Mouse (Mus musculus): ENCODE data around the gene Ube2v1. TPM values are rescaled to one million over a fixed set of nuclear protein-coding genes. Genes with fewer than 3 reads are reported as not detected.

The Ube2v1 gene
- polyA plus RNA-seq, 1 experiment from 2014 or later = 184 TPM

DNA sequence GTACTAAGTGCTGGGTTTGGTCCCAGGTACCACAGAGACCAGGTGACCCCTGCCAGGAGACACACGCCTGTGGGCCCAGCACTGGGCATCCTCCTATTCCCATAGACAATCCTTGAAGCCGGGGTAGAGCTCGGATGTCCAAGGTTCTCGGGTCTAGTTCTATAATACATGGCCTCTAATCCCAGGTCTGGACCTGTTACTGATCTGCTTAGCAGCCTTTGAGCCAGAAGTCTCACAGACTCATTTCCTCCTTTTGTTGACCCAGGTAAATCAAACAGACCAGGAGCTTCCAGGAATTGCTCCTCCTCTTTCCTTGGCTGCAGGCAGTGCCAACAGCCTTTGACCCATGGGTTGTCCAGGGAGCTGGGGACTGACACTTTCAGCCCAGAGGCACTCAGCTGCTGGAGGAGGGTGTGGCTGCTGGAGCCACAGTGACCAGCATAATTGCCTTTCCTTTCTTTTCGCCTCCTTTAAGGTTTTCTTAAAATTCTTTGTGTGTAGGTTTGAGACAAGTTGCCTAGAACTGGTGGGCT, 39.3 kb upstream of the Ube2v1 start:
- Histone ChIP-seq H3K4me3 (ENCODE audit: low read depth, low read length) (no peak overlapping the region), H3K27me3 (replicated peaks; ENCODE audit: insufficient read depth, low read length) (no peaks in the 10 kb centered on the region), H3K9ac (replicated peaks; ENCODE audit: low read depth) (no peak overlapping the region), H3K36me3 (ENCODE audit: insufficient read depth, low read length) (no peaks in the 10 kb centered on the region), H3K27ac (ENCODE audit: low read length) (0 out of 2 replicates have a peak overlapping the region, but pooled peaks have one; percentile 20), H3K4me2 (replicated peaks; ENCODE audit: low read depth, low read length) (no peak overlapping the region), H3K9me3 (ENCODE audit: low read length) (no peaks in the 10 kb centered on the region), H3K4me1 (ENCODE audit: insufficient read depth, low read depth, low read length) (no peaks in the 10 kb centered on the region; the same call in 1 of the 2 replicates)
- TF ChIP-seq EP300 (IDR thresholded peaks at IDR 0.05) = no peak
- peak; percentile 59 for DNase-seq (ENCODE audit: low spot score)
- ATAC-seq = peak; percentile 40
- 74% methylated on average over 5 of the region's 5 CpGs for WGBS

DNA sequence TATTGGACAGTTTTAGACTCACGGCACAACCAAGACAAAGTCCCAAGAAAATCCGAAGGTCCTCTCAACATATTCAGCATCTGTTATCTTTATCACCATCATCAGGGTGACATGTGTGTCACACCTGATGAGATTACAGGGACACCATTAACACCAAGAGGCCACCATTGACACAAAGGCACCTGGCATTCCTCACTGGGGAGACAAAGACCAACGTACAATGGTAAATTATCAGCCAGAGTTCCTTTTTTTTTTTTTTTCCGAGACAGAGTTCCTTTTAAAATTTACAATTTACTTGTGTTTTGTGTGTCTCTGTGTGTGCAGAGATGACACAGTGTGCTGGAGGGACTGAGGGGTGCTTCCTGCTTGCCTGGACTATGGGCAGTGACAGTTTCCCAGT, 37.5 kb upstream of the Ube2v1 start:
- Histone ChIP-seq H3K4me1 (ENCODE audit: insufficient read depth, low read depth, low read length) (no peaks in the 10 kb centered on the region; the same call in 1 of the 2 replicates), H3K36me3 (ENCODE audit: insufficient read depth, low read length) (no peaks in the 10 kb centered on the region), H3K4me2 (replicated peaks; ENCODE audit: low read depth, low read length) (no peak overlapping the region), H3K9ac (replicated peaks; ENCODE audit: low read depth) (no peak overlapping the region), H3K9me3 (ENCODE audit: low read length) (no peaks in the 10 kb centered on the region), H3K27ac (ENCODE audit: low read length) (no peak overlapping the region), H3K27me3 (replicated peaks; ENCODE audit: insufficient read depth, low read length) (no peaks in the 10 kb centered on the region), H3K4me3 (ENCODE audit: low read depth, low read length) (no peak overlapping the region)
- ATAC-seq (no peak), DNase-seq (ENCODE audit: low spot score) (no peak)
- 47% methylated on average over 4 of the region's 4 CpGs for WGBS
- TF ChIP-seq EP300 (IDR thresholded peaks at IDR 0.05) (no peak), CTCF (IDR thresholded peaks at IDR 0.05) (no peak)

- H3K9ac ChIP-seq (replicated peaks; ENCODE audit: low read depth) = no peak overlapping the region
- TF ChIP-seq EP300 (IDR thresholded peaks at IDR 0.05) (no peak), CTCF (IDR thresholded peaks at IDR 0.05) (no peak)
- no peaks in the 10 kb centered on the region for H3K27me3 ChIP-seq (replicated peaks; ENCODE audit: insufficient read depth, low read length)
- no peak for ATAC-seq
- WGBS = 81% methylated on average over 5 of the region's 5 CpGs
- no peak overlapping the region for H3K4me3 ChIP-seq (ENCODE audit: low read depth, low read length)
- no peak for DNase-seq (ENCODE audit: low spot score)
- H3K27ac ChIP-seq (ENCODE audit: low read length) = no peak overlapping the region
- H3K4me1 ChIP-seq (ENCODE audit: insufficient read depth, low read depth, low read length) = no peaks in the 10 kb centered on the region; the same call in 1 of the 2 replicates
- H3K36me3 ChIP-seq (ENCODE audit: insufficient read depth, low read length) = no peaks in the 10 kb centered on the region
- H3K4me2 ChIP-seq (replicated peaks; ENCODE audit: low read depth, low read length) = no peak overlapping the region
- H3K9me3 ChIP-seq (ENCODE audit: low read length) = no peaks in the 10 kb centered on the region
Observed at GRCm38 (mm10) chr2:167668426-167668825, 36.5 kb upstream of the Ube2v1 start.

DNA sequence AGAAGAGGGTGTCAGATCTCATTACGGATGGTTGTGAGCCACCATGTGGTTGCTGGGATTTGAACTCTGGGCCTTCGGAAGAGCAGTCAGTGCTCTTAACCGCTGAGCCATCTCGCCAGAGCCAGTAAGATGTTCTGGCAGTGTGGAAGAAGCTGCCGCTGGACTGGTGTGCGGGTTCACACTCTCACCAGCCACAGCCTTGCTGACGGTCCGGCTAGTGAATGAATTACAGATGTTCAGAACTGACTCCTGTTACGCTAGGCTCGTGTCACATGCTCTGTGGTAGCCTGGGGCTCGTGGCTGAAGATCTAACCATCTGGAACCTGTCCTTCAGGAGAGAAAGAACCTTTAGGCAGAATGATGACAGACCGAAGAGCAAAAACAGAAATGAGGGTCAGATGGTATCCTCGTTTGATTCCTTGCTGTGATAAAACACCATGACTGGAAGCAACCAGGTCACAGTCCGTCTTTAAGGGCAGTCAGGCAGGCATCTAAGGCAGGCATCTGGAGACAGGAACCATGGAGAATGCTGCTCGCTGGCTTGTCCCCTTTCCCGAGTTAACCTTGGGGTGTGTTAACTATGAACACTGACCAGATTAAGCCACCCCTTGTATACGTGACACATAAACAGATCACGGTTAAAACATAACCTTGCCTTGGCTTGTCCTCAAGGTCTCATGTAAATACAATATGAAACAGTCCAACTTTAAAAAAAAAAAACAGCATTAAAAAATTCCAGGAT, 34.2 kb upstream of the Ube2v1 start:
- Histone ChIP-seq H3K9ac (replicated peaks; ENCODE audit: low read depth) (no peak overlapping the region), H3K9me3 (ENCODE audit: low read length) (no peaks in the 10 kb centered on the region)

DNA sequence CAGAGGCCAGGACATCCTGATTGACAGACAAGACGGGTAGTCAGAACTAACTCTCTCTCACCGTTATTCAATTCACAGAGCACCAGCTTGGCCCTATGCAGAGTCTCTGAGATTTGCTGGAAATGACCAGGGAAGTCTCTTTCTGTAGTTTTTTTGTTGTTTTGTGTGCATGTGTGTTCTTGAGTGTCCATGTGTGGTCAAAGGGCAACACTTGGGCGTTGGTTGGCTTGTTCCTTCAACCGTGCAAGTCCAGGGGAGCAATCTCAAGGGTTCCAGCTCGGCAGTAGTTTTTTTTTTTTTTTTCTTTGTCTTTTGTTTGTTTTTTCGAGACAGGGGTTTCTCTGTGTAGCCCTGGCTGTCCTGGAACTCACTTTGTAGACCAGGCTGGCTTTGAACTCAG, 30.8 kb upstream of the Ube2v1 start:
- WGBS = 46% methylated on average over 6 of the region's 6 CpGs
- H3K27me3 ChIP-seq (replicated peaks; ENCODE audit: insufficient read depth, low read length) = no peaks in the 10 kb centered on the region
- DNase-seq (ENCODE audit: low spot score) = no peak
- no peak overlapping the region for H3K27ac ChIP-seq (ENCODE audit: low read length)
- no peaks in the 10 kb centered on the region for H3K9me3 ChIP-seq (ENCODE audit: low read length)
- H3K36me3 ChIP-seq (ENCODE audit: insufficient read depth, low read length) = no peaks in the 10 kb centered on the region
- no peak for ATAC-seq
- TF ChIP-seq CTCF (IDR thresholded peaks at IDR 0.05) (no peak), EP300 (IDR thresholded peaks at IDR 0.05) (no peak)
- no peak overlapping the region for H3K4me2 ChIP-seq (replicated peaks; ENCODE audit: low read depth, low read length)
- no peak overlapping the region for H3K4me3 ChIP-seq (ENCODE audit: low read depth, low read length)
- H3K9ac ChIP-seq (replicated peaks; ENCODE audit: low read depth) = no peak overlapping the region
- peaks cover 30% of the 10 kb centered on the region for H3K4me1 ChIP-seq (ENCODE audit: insufficient read depth, low read depth, low read length)

More for the DNA sequence above, 34.2 kb upstream of the Ube2v1 start:
- H3K4me1 ChIP-seq (ENCODE audit: insufficient read depth, low read depth, low read length) = peaks cover 5% of the 10 kb centered on the region
- H3K4me3 ChIP-seq (ENCODE audit: low read depth, low read length) = no peak overlapping the region
- no peak for TF ChIP-seq CTCF (IDR thresholded peaks at IDR 0.05)
- TF ChIP-seq EP300 (IDR thresholded peaks at IDR 0.05) = no peak
- no peaks in the 10 kb centered on the region for H3K36me3 ChIP-seq (ENCODE audit: insufficient read depth, low read length)
- WGBS = 78% methylated on average over 18 of the region's 18 CpGs
- ATAC-seq (no peak), DNase-seq (ENCODE audit: low spot score) (no peak)
- H3K27ac ChIP-seq (ENCODE audit: low read length) = no peak overlapping the region
- H3K4me2 ChIP-seq (replicated peaks; ENCODE audit: low read depth, low read length) = no peak overlapping the region
- no peaks in the 10 kb centered on the region for H3K27me3 ChIP-seq (replicated peaks; ENCODE audit: insufficient read depth, low read length)

DNA sequence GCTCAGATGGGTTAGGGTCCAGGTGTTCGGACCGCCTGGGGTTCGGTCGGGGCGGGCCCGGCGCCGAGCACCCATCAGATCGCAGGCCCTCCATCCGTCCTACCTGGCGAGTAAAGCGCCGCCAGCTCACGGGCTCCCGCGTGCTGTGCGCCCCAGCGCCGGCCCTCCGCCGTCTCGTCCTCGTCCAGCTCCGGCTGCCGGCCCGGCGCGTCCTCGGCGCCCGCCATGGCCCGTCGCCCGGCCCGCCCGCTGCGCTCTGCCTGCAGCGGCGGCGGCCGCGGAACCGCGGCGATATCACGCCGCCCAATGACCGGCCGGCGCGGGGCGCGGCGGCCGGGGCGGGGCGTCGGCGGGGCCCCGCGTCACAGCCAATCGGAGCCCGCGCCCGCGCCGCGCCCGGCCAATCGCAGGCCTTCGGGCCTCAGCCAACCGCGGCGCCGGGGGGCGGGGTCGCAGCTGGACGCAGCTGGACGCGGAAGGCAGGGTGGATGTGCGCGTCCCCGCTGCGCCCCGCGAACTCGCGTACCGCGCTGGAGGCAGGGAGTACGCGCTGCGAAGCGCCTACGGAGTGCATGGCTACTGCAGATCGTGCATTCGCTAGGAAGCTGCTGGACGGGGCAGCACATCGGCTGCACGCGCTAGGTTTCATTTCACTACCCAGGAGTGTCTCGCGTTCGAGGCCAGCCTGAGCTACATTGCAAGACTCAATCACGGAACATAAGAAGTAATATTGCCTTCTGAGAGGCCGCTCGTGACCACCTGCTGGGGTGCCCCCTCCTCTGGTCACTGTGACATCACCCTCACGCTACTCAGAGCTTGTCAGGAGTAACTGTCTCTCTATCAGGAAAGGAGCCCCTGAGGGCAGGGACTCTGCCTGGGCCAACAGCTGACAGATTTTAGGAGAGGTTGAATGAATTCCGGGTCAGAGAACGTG, 29.6 kb upstream of the Ube2v1 start, which contains the start of gene Gm20431:
Gm20431 (minus strand) TSS at position 227 of the 934 bp plus-strand sequence.
- no peaks in the 10 kb centered on the region for H3K27me3 ChIP-seq (replicated peaks; ENCODE audit: insufficient read depth, low read length)
- WGBS = 1% methylated on average over 60 of the region's 110 CpGs
- TF ChIP-seq CTCF (IDR thresholded peaks at IDR 0.05) (peak; percentile 5; the same call in 1 of the 2 replicates), EP300 (IDR thresholded peaks at IDR 0.05) (no peak)
- DNase-seq (ENCODE audit: low spot score) (peak; percentile 97), ATAC-seq (peak; percentile 94)
- peak within 1 kb of the TSS; percentile 80 for H3K4me3 ChIP-seq (ENCODE audit: low read depth, low read length)
- H3K9me3 ChIP-seq (ENCODE audit: low read length) = no peaks in the 10 kb centered on the region
- H3K4me2 ChIP-seq (replicated peaks; ENCODE audit: low read depth, low read length) = peak within 1 kb of the TSS; percentile 86
- peak within 1 kb of the TSS; percentile 84 for H3K27ac ChIP-seq (ENCODE audit: low read length)
- no peaks in the 10 kb centered on the region for H3K36me3 ChIP-seq (ENCODE audit: insufficient read depth, low read length)
- peaks cover 30% of the 10 kb centered on the region for H3K4me1 ChIP-seq (ENCODE audit: insufficient read depth, low read depth, low read length)
- H3K9ac ChIP-seq (replicated peaks; ENCODE audit: low read depth) = peak within 1 kb of the TSS; percentile 86
